Mouse (Mus musculus) cerebellum, adult 2 months (tissue): ENCODE measurements around the gene Vps52.

ENCODE experiments used
- CTCF ChIP-seq: fragments of 200-500 bp; IDR thresholded peaks from 2 replicates; pipeline ENCODE4 v1.5.1; 2011; ENCODE audit warnings: low read depth, mild to moderate bottlenecking, control low read depth, low read length, moderate library complexity, borderline replicate concordance; ENCODE audit not compliant: insufficient read depth
- POLR2A ChIP-seq: fragments of 200-500 bp; IDR thresholded peaks from 2 replicates; pipeline ENCODE4 v1.6.1; 2011; ENCODE audit warnings: low read length, control low read depth, borderline replicate concordance; ENCODE audit not compliant: insufficient read depth

DNA sequence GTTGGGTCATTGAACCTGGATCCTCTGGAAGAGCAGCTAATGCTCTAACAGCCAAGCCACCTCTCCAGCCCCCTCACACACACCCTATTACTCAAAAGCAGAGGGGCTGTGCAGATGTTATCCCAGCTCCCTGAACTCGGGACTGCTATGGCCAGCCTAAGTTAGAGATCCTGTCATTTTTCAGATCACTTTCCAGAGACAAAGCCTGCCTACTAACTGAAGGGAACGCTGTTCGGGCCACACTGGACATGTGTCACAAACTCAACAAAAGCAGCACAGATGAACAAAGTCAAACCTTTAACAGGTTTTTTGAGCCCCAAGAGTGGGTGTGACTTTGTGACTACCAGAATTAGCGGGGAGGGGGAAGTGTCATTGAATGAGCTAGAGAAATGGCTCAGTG lies 2.7 kb upstream of the Vps52 start:
- TF ChIP-seq CTCF (no peak), POLR2A (no peak)
